8 mouse cellular contexts compared by ENCODE assay signal in the genomic region with DNA sequence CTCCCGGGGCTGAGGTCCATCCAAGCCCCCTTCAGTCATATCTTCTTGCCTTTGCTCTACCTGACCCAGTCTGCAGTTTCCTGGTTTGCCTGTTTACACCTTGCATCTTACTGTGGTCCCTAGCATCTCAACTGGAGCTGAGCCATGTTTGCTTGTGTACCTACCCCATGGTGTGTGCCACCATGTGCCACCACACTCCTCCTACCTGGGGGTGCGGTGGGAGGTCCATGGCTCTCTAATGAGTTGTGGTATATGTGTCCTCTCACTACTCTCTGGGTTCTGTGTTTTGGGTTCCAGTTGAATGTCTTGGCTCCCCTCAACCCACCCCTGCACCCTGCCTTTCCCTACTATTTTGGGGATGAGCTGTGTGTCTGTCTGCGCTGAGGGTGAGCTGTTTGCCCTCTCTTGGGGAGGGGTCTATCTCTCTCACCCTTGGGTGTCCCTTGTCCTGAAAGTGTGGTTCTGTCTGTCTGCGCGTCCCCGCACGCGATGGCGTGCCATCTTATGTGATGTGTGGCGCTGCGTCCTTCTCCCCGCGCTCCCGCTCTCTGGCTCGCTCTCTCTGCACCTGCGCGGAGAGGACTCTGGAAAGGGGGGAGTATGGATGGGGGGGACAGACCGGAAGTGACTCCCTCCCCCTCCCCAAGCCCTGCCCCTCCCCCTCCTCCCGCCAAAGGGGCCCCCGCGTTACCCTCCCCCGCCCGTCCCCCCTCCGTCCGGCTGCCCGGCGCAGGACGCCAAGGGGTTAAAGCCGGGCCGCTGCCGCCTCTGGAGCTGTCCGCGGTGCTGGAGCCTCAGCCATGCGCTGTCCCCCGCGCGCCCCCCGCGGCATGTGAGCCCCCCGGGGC. TPM values are rescaled to one million over a fixed set of nuclear protein-coding genes. Genes with fewer than 3 reads are reported as not detected.
DNase-seq lines count a peak whose midpoint lies in the region; ATAC-seq lines count a peak whose summit lies in the region.

No protein-coding gene starts in this region.

- intact Hi-C loops in heart, postnatal 36 days (cut with DNase I) = no loop called here

- peaks cover 9% of the 10 kb centered on the region for H3K4me1 ChIP-seq in heart, embryonic 15.5 days (replicated peaks)
- peaks cover 28% of the 10 kb centered on the region for H3K4me1 ChIP-seq in hindbrain, embryonic 10.5 days (replicated peaks)
- H3K4me1 ChIP-seq in midbrain, embryonic 13.5 days (replicated peaks) = peaks cover 33% of the 10 kb centered on the region

- peak overlapping the region; percentile 41 for H3K4me3 ChIP-seq in heart, embryonic 15.5 days
- peak overlapping the region; percentile 61 for H3K4me3 ChIP-seq in hindbrain, embryonic 10.5 days
- peak overlapping the region; percentile 63 for H3K4me3 ChIP-seq in midbrain, embryonic 13.5 days (replicated peaks)

- H3K9ac ChIP-seq in heart, embryonic 15.5 days = no peak overlapping the region
- H3K9ac ChIP-seq in midbrain, embryonic 13.5 days (replicated peaks) = peak overlapping the region; percentile 90

- H3K27me3 ChIP-seq in heart, embryonic 15.5 days = peaks cover 82% of the 10 kb centered on the region
- H3K27me3 ChIP-seq in hindbrain, embryonic 10.5 days (ENCODE audit: insufficient read depth, poor library complexity, severe bottlenecking) = peaks cover 81% of the 10 kb centered on the region
- H3K27me3 ChIP-seq in midbrain, embryonic 13.5 days = peaks cover 56% of the 10 kb centered on the region

- H3K36me3 ChIP-seq in heart, embryonic 15.5 days = no peaks in the 10 kb centered on the region
- H3K36me3 ChIP-seq in hindbrain, embryonic 10.5 days = no peaks in the 10 kb centered on the region
- peaks cover 19% of the 10 kb centered on the region for H3K36me3 ChIP-seq in midbrain, embryonic 13.5 days

- no peak for DNase-seq in heart, postnatal 36 days
- peak; percentile 42 for DNase-seq in ES-CJ7 (ENCODE audit: low read depth, low spot score)
- peak; percentile 75 to 81 for DNase-seq in cerebellum, postnatal 14 days
- peak; percentile 59 for DNase-seq in hindbrain, embryonic 10.5 days (ENCODE audit: low spot score)
- no peak for DNase-seq in urinary bladder, postnatal 4 days (ENCODE audit: low spot score in 2 of 2)

- peak; percentile 44; the same call in 1 of the 2 replicates for ATAC-seq in heart, embryonic 15.5 days (replicated peaks; ENCODE audit: insufficient number of reproducible peaks, insufficient read depth, low FRiP score, low read depth)
- peak; percentile 82 for ATAC-seq in midbrain, embryonic 13.5 days
- no peak for ATAC-seq in erythroid progenitor cell, adult 5-6 weeks (replicated peaks; ENCODE audit: low FRiP score, poor library complexity, severe bottlenecking)

- H3K4me2 ChIP-seq in heart, embryonic 15.5 days = peak overlapping the region; percentile 65
- peak overlapping the region; percentile 80 for H3K4me2 ChIP-seq in midbrain, embryonic 13.5 days (replicated peaks)

- H3K27ac ChIP-seq in heart, embryonic 15.5 days = no peak overlapping the region
- H3K27ac ChIP-seq in hindbrain, embryonic 10.5 days = peak overlapping the region; percentile 81
- H3K27ac ChIP-seq in midbrain, embryonic 13.5 days = peak overlapping the region; percentile 93

- H3K9me3 ChIP-seq in heart, embryonic 15.5 days (replicated peaks) = no peaks in the 10 kb centered on the region
- no peaks in the 10 kb centered on the region for H3K9me3 ChIP-seq in hindbrain, embryonic 10.5 days
- H3K9me3 ChIP-seq in midbrain, embryonic 13.5 days = no peaks in the 10 kb centered on the region

- 7% methylated on average over 23 of the region's 40 CpGs for WGBS in heart, embryonic 15.5 days
- WGBS in hindbrain, embryonic 10.5 days = 3% methylated on average over 30 of the region's 40 CpGs
- 6% methylated on average over 25 of the region's 40 CpGs for WGBS in midbrain, embryonic 13.5 days

RNA-seq across cellular contexts. Expression of gene Shank1, which starts 25.2 kb away (rescaled TPM):
- 0.58 and 0.74 TPM in 2 replicates for polyA plus RNA-seq in heart, embryonic 15.5 days (2015; fragmentation: Nextera tagmentation; extraction: Ambion mirVana)
- total RNA-seq in heart, postnatal 36 days (2021) = 1 to 10 TPM in 1 of 2 experiments, under 1 TPM in 1; 1.00 to 1.5 TPM
- polyA plus RNA-seq in hindbrain, embryonic 10.5 days (2016; fragmentation: Nextera tagmentation; extraction: Ambion mirVana) = 1.2 and 4.6 TPM in 2 replicates
- 26.0 and 26.4 TPM in 2 replicates for polyA plus RNA-seq in midbrain, embryonic 13.5 days (2015; fragmentation: Nextera tagmentation; extraction: Ambion mirVana)
- not detected in 2 replicates for total RNA-seq in erythroid progenitor cell, adult 5-6 weeks (2015; ENCODE audit: low replicate concordance)
- total RNA-seq in erythroid progenitor cell, adult 5-6 weeks (2017; ENCODE audit: low replicate concordance) = under 0.01 and 0.23 TPM in 2 replicates

RNA-seq across cellular contexts. Expression of gene Clec11a, which starts 28.6 kb away (rescaled TPM):
- 1.0 and 2.5 TPM in 2 replicates for polyA plus RNA-seq in heart, embryonic 15.5 days (2015; fragmentation: Nextera tagmentation; extraction: Ambion mirVana)
- total RNA-seq in heart, postnatal 36 days (2021) = under 1 TPM; 0.75 to 0.84 TPM
- polyA plus RNA-seq in hindbrain, embryonic 10.5 days (2016; fragmentation: Nextera tagmentation; extraction: Ambion mirVana) = 1.8 and 2.1 TPM in 2 replicates
- 3.7 and 4.0 TPM in 2 replicates for polyA plus RNA-seq in midbrain, embryonic 13.5 days (2015; fragmentation: Nextera tagmentation; extraction: Ambion mirVana)
- total RNA-seq in erythroid progenitor cell, adult 5-6 weeks (2015; ENCODE audit: low replicate concordance) = 2.5 TPM in 1 of 2 replicates, not detected in the other
- not detected in 2 replicates for total RNA-seq in erythroid progenitor cell, adult 5-6 weeks (2017; ENCODE audit: low replicate concordance)

RNA-seq across cellular contexts. Expression of gene Syt3, which starts 48.6 kb away (rescaled TPM):
- 0.71 and 0.82 TPM in 2 replicates for polyA plus RNA-seq in heart, embryonic 15.5 days (2015; fragmentation: Nextera tagmentation; extraction: Ambion mirVana)
- total RNA-seq in heart, postnatal 36 days (2021) = 1 to 10 TPM; 1.7 to 3.4 TPM
- 2.7 and 3.0 TPM in 2 replicates for polyA plus RNA-seq in hindbrain, embryonic 10.5 days (2016; fragmentation: Nextera tagmentation; extraction: Ambion mirVana)
- polyA plus RNA-seq in midbrain, embryonic 13.5 days (2015; fragmentation: Nextera tagmentation; extraction: Ambion mirVana) = 16.9 and 17.6 TPM in 2 replicates
- total RNA-seq in erythroid progenitor cell, adult 5-6 weeks (2015; ENCODE audit: low replicate concordance) = not detected in 2 replicates
- total RNA-seq in erythroid progenitor cell, adult 5-6 weeks (2017; ENCODE audit: low replicate concordance) = not detected in 2 replicates

RNA-seq across cellular contexts. Expression of gene 1700008O03Rik, which starts 50.4 kb away (rescaled TPM):
- 0.13 and 0.47 TPM in 2 replicates for polyA plus RNA-seq in heart, embryonic 15.5 days (2015; fragmentation: Nextera tagmentation; extraction: Ambion mirVana)
- under 1 TPM in 1 of 2 experiments, not detected in 1; 0.68 TPM for total RNA-seq in heart, postnatal 36 days (2021)
- polyA plus RNA-seq in hindbrain, embryonic 10.5 days (2016; fragmentation: Nextera tagmentation; extraction: Ambion mirVana) = 2.1 and 2.7 TPM in 2 replicates
- polyA plus RNA-seq in midbrain, embryonic 13.5 days (2015; fragmentation: Nextera tagmentation; extraction: Ambion mirVana) = 0.70 and 1.4 TPM in 2 replicates
- total RNA-seq in erythroid progenitor cell, adult 5-6 weeks (2015; ENCODE audit: low replicate concordance) = not detected in 2 replicates
- total RNA-seq in erythroid progenitor cell, adult 5-6 weeks (2017; ENCODE audit: low replicate concordance) = not detected in 2 replicates

Comparison
In these comparisons a context has a peak if more than half of its experiments do, and no peak if none do; other contexts are left out.
1. DNase-seq: peak in ES-CJ7 (single experiment), cerebellum, postnatal 14 days (2 of 2) and hindbrain, embryonic 10.5 days (single experiment); none in heart, postnatal 36 days (0 of 2) and urinary bladder, postnatal 4 days (0 of 2).
2. Peak in every context shown above with its lines, with median percentiles within 50 percentile points of each other: H3K4me3 ChIP-seq.